Mouse (Mus musculus) T-cell, adult 66 days (primary cell): Measurements from ENCODE around the gene Mybph. TPM values are rescaled to one million over a fixed set of nuclear protein-coding genes. Genes with fewer than 3 reads are reported as not detected.

ENCODE experiments used
- total RNA-seq, 2 experiments: library from RNA; stranded (reverse); gene quantifications; 3 replicates in 1 of 2; 4 replicates in 1 of 2; pipeline ENCODE4 v1.2.4; 2023

Mybph gene
- not detected for total RNA-seq

DNA sequence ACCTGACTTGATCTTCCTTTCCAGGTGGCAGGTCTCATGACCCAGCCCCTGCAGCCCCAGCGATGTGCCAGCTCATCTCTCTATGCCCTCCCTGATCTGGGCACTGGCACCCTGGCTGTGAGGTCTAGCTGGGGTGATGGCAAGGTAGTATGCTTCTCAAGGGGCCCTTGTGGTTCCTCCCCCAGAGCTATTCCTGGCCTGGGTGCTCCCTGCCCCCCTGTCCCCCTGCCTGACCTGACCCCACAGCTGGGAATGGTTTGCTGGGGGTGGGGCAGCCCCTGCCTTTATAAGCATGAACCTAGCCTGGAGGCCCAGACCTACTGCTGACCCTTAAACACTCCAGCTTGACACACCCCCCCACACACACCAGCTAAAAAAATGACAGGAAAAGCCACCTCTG, at the start of gene Mybph:
TSS of gene Mybph (plus strand) at position 323 of the 400 bp plus-strand sequence.

DNA sequence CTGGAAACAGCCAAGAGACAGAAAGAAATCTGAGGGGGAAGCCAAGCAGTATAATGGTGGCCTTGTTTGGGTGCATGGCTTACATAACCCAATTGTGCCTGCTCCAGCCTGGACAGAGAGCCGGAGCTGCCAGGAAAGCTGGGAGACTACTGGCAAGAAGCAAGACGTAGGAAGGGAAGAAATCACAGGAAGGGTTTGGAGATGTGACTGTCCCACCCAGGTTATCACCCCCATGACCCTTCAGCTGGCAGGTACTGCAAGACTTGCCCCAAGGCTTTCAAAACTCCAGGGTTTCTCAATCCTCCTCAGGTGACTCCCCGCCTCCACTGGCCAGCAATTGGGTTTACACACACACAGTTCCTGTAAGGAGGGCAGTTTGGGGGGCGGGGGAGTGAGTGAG, 11.2 kb upstream of the Mybph start, which contains the start of gene Chil1:
TSS of gene Chil1 (plus strand) at position 152 of the 400 bp plus-strand sequence.

DNA sequence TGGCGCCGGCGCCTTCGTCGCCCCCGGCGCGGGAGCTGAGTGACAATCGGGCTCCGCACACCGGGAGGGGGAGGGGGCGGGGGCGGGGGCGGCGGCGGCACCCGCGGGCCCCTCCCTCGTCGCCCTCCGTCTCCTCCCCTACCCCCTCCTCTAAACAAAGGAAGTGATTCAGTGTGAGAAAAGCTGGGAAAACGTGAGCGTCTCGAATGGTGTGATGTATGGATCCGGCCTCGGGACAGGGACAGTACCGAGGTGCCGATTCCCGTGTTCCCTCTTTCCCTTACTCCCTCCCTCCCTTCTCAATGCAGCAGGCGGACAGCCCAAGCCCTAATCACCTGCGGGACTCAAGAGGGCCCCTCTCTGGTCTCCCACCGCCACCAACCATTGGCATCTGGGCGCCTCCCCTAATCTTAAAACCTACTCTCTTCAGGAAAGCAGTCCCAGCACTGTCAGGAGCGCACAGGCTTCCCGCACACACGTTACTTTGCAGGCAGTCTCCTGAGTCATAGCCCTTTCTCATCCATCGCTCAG, 42.2 kb downstream of the Mybph start, which contains the start of gene Adora1:
TSS of gene Adora1 (minus strand) at position 41 of the 531 bp plus-strand sequence.

Other genes with a start within 250 kb of the Mybph start
- not detected for gene Fmod, start 156.2 kb upstream of the Mybph start, total RNA-seq
- gene Btg2, start 114.3 kb upstream of the Mybph start, total RNA-seq = 100 to 1,000 TPM; 175 to 187 TPM
- gene Chit1, start 82.2 kb upstream of the Mybph start, total RNA-seq = not detected
- gene Chil1, start 11.3 kb upstream of the Mybph start, total RNA-seq = not detected
- not detected for gene Adora1, start 42.0 kb downstream of the Mybph start, total RNA-seq
- not detected for gene Myog, start 96.5 kb downstream of the Mybph start, total RNA-seq
- gene Ppfia4, start 139.5 kb downstream of the Mybph start, total RNA-seq = 1 to 10 TPM in 1 of 2 experiments, under 1 TPM in 1; 0.95 to 1.1 TPM
- gene Tmem183a, start 168.5 kb downstream of the Mybph start, total RNA-seq = 10 to 100 TPM; 68.8 to 73.0 TPM
- not detected for gene 4933406M09Rik, start 192.5 kb downstream of the Mybph start, total RNA-seq
- gene Cyb5r1, start 212.1 kb downstream of the Mybph start, total RNA-seq = 10 to 100 TPM; 12.5 to 14.6 TPM
- gene Adipor1, start 221.9 kb downstream of the Mybph start, total RNA-seq = 10 to 100 TPM; 72.0 to 74.4 TPM